Mouse (Mus musculus) cerebellum, adult 18-20 months (tissue): Measurements from ENCODE around the gene Mast4.

Experiments
- DNase-seq, 2 experiments: peaks; one replicate each; pipeline ENCODE4 v3.0.0; 2021

Gene Mast4

DNA sequence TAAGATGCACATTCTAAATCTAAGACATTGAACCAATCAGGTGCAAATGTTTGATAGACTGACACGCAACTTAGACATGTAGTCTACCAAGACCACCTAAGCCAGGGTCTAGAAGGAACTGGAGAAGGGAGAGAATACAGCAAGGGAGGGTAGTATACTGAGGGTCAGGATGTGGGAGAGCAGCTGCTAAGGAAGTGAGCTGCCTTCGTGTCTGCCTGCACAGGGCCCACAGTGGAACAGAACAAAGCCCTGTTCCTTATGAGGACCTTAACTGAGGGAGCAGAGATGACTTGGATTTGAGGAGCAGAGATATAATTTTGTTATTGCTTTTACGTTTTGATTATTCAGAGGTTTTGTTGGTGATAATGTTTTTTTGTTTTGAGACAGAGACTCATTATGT is 138.4 kb downstream of the Mast4 start:
- no peak for DNase-seq

DNA sequence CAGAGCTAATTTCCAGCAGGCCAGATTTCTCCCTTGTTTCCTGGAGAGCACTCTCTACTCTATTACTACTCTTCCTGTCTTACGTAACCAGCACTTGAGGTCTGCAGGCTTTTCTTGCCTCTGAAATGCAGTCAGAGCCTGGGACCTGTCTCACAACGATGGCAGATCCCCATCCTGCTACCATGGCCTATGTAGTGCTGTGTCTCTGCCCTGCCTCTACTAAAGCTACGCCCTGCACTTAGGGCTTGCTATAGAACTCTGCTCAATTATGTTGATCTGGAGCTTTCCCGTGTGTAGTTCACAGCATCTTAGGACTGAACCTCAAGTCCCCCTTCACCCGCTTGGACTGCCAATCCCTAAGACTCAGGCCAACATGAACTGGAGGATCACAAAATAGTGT is 150.7 kb downstream of the Mast4 start:
- DNase-seq: no peak

- no peak for DNase-seq
Measured at GRCm38 (mm10) chr13:103181836-103182235, 152.5 kb downstream of the Mast4 start.

GRCm38 (mm10) chr13:103176871-103177270 is 157.4 kb downstream of the Mast4 start:
- DNase-seq: no peak

DNA sequence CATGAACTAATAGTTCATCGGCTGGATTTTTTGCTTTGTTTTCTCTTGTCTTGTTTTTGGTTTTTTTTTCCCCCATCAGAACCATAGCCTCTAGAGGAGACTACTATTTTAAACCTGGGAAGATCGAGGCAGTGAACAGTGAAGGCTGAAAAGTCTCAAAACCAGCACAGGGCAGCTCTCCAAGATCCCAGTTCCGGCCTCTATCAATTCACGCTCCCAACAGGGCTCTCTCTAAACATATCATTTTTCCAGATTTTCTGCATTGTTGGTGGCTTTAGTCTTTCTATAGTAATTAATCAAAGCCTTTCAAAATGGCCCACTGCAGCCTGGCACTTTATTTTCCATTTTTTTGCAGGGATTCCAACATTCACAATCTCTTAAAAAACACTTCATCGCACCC is 159.9 kb downstream of the Mast4 start:
- no peak for DNase-seq

GRCm38 (mm10) chr13:103173545-103174182 is 160.6 kb downstream of the Mast4 start:
- peak; percentile 21 to 33 for DNase-seq

DNA sequence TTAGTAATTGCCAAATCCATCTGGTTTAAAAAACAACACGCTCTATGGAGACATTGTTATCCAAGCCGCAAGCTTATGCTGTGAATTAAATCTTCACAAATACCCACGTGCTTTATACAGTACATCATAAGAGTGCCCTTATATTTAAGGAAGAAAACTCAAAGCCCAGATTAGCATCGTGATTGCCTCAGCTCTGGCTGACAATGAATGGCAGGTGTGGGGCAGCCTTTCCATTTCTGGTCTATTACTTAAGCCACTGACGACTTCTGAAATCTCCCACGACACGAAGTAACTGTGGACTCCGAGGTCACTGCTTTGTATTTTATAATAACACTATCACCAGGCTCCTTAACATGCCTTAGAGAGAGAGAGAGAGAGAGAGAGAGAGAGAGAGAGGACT is 182.4 kb downstream of the Mast4 start:
- DNase-seq: no peak

GRCm38 (mm10) chr13:103151171-103151570 is 183.1 kb downstream of the Mast4 start:
- DNase-seq: no peak

DNA sequence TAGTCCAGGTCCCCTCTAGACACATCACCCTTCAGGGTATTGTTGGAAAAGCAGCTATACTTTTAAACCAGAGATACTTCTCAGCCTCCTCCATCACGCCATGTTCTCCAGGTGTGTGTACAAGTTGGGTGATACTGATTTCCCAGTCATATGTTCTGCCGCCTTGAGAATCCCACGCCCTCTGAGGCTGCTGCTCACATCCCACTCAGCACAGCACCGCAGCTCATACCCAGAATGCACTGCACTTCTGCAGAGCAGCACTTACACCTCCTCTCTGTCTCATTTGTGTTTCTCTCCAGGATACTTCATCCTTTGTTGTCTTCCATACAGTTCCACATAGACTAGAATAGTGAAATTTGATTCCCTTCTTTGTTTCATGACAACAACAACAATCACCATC is 183.6 kb downstream of the Mast4 start:
- no peak for DNase-seq

GRCm38 (mm10) chr13:103149415-103149814 is 184.9 kb downstream of the Mast4 start:
- DNase-seq: no peak

DNA sequence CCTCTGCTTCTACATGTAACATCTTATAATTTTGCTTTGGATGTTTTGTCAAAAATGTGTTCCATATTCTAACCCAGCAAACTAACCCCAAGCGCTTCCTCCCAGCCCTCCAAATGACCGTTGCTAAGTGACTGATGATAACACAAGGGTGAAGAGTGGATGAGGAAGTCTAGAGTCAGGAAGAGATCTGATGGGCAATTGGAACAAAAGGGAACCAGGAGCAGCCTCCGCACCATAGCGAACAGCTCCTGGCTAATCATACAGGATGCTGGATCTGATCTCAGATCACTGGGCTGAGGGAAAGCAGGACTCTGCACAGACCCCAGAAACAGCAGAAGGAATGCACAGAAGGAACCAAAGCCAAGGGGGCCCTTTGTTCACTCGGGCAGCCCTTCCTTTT is 190.0 kb downstream of the Mast4 start:
- DNase-seq: no peak

DNA sequence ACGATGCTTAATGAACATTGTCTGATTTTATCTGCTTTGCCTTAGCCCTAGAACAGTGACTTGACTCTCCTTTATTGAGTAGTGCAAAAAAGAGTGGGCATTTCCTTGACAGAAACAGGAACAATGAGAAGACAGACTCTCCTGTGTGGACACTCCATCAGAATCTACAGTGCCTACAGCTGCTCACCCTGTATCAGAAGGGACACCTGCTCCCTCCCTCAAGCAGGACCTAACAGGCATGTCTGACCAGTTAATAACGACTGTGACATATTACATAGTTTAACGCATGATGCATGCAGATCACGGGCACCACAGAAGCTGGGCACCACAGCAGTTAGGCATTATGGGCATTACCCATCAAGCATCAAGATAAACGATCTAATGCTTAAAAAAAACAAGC is 193.0 kb downstream of the Mast4 start:
- DNase-seq: no peak

DNA sequence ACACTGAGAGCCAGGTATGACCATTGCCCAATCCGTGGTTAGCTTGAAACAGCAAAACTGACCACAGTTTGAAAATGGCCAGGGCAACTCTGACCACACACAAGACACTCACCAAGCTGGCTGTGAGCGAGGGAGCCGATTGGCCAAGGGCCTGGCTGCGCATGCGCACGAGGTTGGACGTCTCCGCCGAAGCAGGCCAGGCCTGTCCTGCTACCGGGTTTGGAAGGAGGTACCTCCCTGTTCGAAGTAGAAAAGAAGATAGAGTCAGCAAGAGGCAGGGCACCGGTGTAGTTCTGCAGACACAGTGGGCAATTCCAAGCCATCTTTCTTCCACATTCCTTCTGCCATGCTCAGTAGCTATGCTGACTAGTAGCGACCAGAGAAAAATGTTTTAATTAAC is 194.2 kb downstream of the Mast4 start:
- no peak for DNase-seq

GRCm38 (mm10) chr13:103138298-103138697 is 196.0 kb downstream of the Mast4 start:
- DNase-seq: no peak

DNA sequence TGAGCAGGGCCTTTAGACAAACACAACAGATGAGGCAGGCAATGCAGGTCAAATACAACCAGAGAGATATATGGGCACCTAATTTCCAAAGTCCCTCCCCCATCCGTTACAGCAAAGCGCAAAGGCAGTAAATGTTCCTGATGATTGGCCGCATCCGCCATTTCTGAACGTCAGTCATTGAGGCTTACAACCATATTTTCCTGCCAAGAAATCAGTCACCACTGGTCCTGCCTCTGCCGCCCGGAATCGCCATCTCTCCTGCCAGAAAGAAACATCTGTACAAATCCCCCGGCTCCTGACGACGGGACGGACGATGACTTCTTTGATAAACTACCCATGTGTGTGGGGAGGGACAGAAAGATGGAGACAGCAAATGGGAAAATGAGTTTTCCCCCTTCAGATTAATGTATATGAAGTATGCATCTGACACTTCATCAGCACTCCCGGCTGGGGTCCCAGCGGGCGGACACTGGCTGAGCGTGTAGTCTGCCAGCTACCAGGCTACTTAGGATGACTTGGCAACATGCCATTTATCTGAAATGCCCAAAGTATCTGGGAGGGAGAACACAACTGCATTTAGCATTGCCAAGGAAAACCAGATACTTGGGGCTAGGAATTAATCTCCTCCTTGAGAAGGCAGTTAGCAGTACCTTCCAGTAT is 198.9 kb downstream of the Mast4 start:
- no peak for DNase-seq

DNA sequence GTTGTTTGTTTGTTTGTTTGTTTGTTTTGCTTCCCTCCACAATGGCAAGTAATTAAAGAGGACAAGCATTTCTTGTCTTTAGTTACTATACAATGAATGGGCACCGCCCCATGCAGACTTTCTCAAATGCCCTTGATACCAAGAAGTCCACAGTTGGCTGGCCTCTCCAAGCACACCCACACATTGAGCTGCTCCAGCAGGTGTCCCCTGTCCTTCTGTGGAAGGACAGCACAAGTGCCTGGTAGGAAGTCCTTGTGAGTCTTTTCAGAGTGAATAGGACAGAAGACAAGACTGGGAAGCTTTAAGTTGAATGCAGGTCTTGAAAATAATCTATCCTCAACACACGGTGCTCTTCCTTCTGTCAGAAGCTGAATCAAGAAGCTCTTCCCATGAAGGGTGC is 202.5 kb downstream of the Mast4 start:
- DNase-seq: no peak

- DNase-seq: no peak
Measured at GRCm38 (mm10) chr13:103129130-103129797, 205.0 kb downstream of the Mast4 start.

GRCm38 (mm10) chr13:103128729-103129128 is 205.6 kb downstream of the Mast4 start:
- DNase-seq: no peak

DNA sequence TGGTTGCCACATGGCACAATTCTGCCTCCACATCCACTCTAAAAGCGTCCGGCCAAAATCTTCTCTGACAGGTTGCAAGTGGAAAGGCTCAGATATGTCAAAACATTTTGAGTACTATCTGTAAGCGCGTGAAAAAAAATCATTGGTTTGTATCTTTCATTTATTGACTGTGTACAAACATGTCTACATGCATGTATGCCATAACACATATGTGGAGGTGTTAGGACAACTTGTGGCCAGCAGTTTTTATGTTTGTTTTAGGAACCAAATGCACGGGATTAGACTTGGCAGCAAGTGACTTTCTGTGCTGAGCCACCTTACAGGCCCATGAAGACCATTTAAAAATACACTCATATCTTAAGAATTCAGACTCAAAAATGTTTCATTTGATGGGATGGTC is 206.7 kb downstream of the Mast4 start:
- no peak for DNase-seq

DNA sequence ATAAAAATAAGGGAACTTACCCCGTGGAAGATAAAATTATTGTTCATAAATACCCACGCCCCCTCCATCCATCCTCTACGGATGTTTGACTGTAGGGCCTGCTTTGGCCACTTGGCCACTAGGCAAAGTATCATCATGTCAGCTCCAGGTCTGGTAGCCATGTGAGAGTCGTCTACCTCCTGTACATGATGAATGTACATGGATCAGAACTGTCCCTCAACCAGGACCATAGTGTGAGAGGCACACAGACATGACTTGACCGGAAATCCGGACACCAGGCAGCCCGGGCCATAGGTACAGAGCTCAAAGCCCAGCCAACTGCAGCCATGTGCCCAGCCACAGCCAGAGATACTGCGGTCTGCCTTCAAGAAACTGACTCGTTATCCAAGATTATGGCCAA is 210.6 kb downstream of the Mast4 start:
- no peak for DNase-seq

DNA sequence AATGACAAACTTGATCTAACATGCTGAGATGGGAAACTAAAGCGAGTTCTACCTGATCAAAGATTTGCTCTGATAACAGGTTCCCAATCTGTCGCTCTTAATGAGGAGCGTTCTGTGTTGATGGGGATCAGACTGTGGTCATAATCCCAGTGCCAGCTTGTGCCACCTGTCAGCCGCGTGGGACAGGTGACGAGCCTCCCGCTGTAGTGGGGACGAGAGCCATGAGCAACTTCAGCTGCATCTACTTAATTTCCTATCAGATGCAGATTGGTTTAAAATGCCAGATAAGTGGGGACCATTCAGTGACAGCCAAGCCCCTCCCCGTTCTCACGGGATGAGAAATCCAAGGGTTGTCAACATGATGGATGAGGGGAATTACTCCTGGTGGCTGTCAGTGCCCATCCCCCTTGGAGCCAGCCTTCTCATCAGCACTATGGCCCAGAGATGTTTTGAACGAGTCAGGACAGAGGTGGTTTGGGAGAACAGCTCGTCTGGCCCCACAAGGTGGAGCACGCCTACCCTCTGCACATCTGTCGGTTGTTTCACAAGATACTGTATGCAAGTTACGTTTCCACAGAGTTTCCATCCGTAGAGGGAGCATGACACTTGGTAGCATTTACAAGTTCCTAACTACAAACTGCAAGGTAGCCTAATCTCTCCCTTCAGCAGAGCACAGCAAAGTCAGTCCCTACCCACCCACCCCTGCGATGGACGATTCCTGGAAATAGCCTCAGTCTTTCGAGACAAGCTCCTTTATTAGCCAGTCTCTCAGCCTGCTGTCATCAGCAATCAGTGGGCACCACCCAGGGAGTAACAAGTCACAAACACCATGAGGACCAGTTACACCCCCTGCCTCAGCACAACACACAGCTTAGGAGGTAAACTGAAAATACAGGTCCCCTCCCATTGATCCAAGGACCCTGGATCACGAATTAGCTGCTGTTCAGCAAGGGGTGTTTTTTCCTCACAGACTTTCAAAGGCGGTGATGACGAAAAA is 212.2 kb downstream of the Mast4 start:
- DNase-seq: no peak

GRCm38 (mm10) chr13:103120669-103121131 is 213.6 kb downstream of the Mast4 start:
- DNase-seq: no peak

- DNase-seq: no peak
Measured at GRCm38 (mm10) chr13:103119728-103120127, 214.6 kb downstream of the Mast4 start.
